Mouse (Mus musculus) testis, postnatal 14 days (tissue): ENCODE data around the gene Olfr1313.
"Not testable (repeated sequence)": the region's sequence is repeated elsewhere in the genome, so short reads cannot be mapped to it uniquely, and the experiment has no call there.

ENCODE experiments used
- DNase-seq: peaks from one replicate; pipeline ENCODE4 v3.0.0; 2021; ENCODE audit warnings: low spot score

Olfr1313 gene

GRCm38 (mm10) chr2:112077743-112078142, at the start of gene Olfr1313:
Gene Olfr1313 (minus strand): TSS chr2:112077843.
- DNase-seq: no peak

GRCm38 (mm10) chr2:112115340-112115739, 37.7 kb upstream of the Olfr1313 start, which contains the start of gene Olfr1315-ps1:
Gene Olfr1315-ps1 (minus strand): TSS chr2:112115440.
- DNase-seq: no peak

GRCm38 (mm10) chr2:112096681-112097080, 19.0 kb upstream of the Olfr1313 start, which contains the start of gene Olfr1314:
Gene Olfr1314 (minus strand): TSS chr2:112096781.
- DNase-seq: no peak

GRCm38 (mm10) chr2:112050138-112050537, 27.5 kb downstream of the Olfr1313 start, which contains the start of gene Olfr1312:
Gene Olfr1312 (minus strand): TSS chr2:112050238.
- no peak for DNase-seq

- not testable (repeated sequence) for DNase-seq
These were observed 50.7 kb downstream of the Olfr1313 start for GRCm38 (mm10) chr2:112026971-112027370.

GRCm38 (mm10) chr2:112024312-112024711, 53.3 kb downstream of the Olfr1313 start, which contains the start of gene Olfr1311:
Gene Olfr1311 (minus strand): TSS chr2:112024412.
- no peak for DNase-seq
